Mouse (Mus musculus): ENCODE results near the gene Map3k1. TPM values are rescaled to one million over a fixed set of nuclear protein-coding genes. Genes with fewer than 3 reads are reported as not detected.

Gene Map3k1
- total RNA-seq (2014; fragmentation: Nextera tagmentation) (51.7 and 51.8 TPM in 2 replicates), total RNA-seq (2017) (74.5 and 99.2 TPM in 2 replicates), polyA plus RNA-seq (2012) (23.7 and 24.6 TPM in 2 replicates)

GRCm38 (mm10) chr13:111808637-111809465 lies at the start of gene Map3k1:
TSS of gene Map3k1 (minus strand) at chr13:111808993.
- DNase-seq (ENCODE audit: low spot score): peak; percentile 79

GRCm38 (mm10) chr13:111856786-111857455 lies 48.1 kb upstream of the Map3k1 start:
- no peak overlapping the region for H3K4me3 ChIP-seq (ENCODE audit: low read depth, low read length)
- no peak for DNase-seq (ENCODE audit: low spot score)
- TF ChIP-seq GATA1 (IDR thresholded peaks at IDR 0.05; ENCODE audit: borderline replicate concordance, low read length) (no peak), GATA2 (IDR thresholded peaks at IDR 0.05; ENCODE audit: borderline replicate concordance, low read depth, low read length) (no peak), CTCF (IDR thresholded peaks at IDR 0.05; ENCODE audit: low read depth, low read length) (no peak), POLR2AphosphoS5 (IDR thresholded peaks at IDR 0.05; ENCODE audit: insufficient replicate concordance, low read depth, low read length) (no peak), TAL1 (conservative IDR thresholded peaks at IDR 0.05; ENCODE audit: low read depth, low read length) (no peak)
- H3K9me3 ChIP-seq (replicated peaks): no peaks in the 10 kb centered on the region
- ATAC-seq (ENCODE audit: extremely low read depth, insufficient number of reproducible peaks, low FRiP score, poor library complexity, severe bottlenecking): no peak
- no peaks in the 10 kb centered on the region for H3K4me1 ChIP-seq (ENCODE audit: insufficient read depth, low read depth, low read length)
- no peaks in the 10 kb centered on the region for H3K36me3 ChIP-seq (replicated peaks)
- H3K27me3 ChIP-seq (ENCODE audit: insufficient read depth, low read length): peaks cover 10% of the 10 kb centered on the region

More at GRCm38 (mm10) chr13:111808637-111809465, at the start of gene Map3k1:
- TF ChIP-seq TAL1 (conservative IDR thresholded peaks at IDR 0.05; ENCODE audit: low read depth, low read length): no peak
- TF ChIP-seq CTCF (IDR thresholded peaks at IDR 0.05; ENCODE audit: low read depth, low read length): no peak
- no peak for TF ChIP-seq POLR2AphosphoS5 (IDR thresholded peaks at IDR 0.05; ENCODE audit: insufficient replicate concordance, low read depth, low read length)
- no peak for TF ChIP-seq GATA1 (IDR thresholded peaks at IDR 0.05; ENCODE audit: borderline replicate concordance, low read length)
- TF ChIP-seq GATA2 (IDR thresholded peaks at IDR 0.05; ENCODE audit: borderline replicate concordance, low read depth, low read length): no peak
- Histone ChIP-seq H3K9me3 (replicated peaks) (no peaks in the 10 kb centered on the region), H3K4me3 (ENCODE audit: low read depth, low read length) (peak within 1 kb of the TSS; percentile 89), H3K4me1 (ENCODE audit: insufficient read depth, low read depth, low read length) (peaks cover 36% of the 10 kb centered on the region), H3K27me3 (ENCODE audit: insufficient read depth, low read length) (peaks cover 14% of the 10 kb centered on the region; the same call in 1 of the 2 replicates), H3K36me3 (replicated peaks) (peaks cover 4% of the 10 kb centered on the region)
- no peak for ATAC-seq (ENCODE audit: extremely low read depth, insufficient number of reproducible peaks, low FRiP score, poor library complexity, severe bottlenecking)

- ATAC-seq (ENCODE audit: extremely low read depth, insufficient number of reproducible peaks, low FRiP score, poor library complexity, severe bottlenecking) (no peak), DNase-seq (ENCODE audit: low spot score) (no peak)
- no peaks in the 10 kb centered on the region for H3K4me1 ChIP-seq (ENCODE audit: insufficient read depth, low read depth, low read length)
- no peaks in the 10 kb centered on the region for H3K36me3 ChIP-seq (replicated peaks)
- no peak overlapping the region for H3K4me3 ChIP-seq (ENCODE audit: low read depth, low read length)
- no peaks in the 10 kb centered on the region for H3K9me3 ChIP-seq (replicated peaks)
- H3K27me3 ChIP-seq (ENCODE audit: insufficient read depth, low read length): peaks cover 8% of the 10 kb centered on the region; the same call in 1 of the 2 replicates
- TF ChIP-seq TAL1 (conservative IDR thresholded peaks at IDR 0.05; ENCODE audit: low read depth, low read length) (no peak), GATA1 (IDR thresholded peaks at IDR 0.05; ENCODE audit: borderline replicate concordance, low read length) (no peak), GATA2 (IDR thresholded peaks at IDR 0.05; ENCODE audit: borderline replicate concordance, low read depth, low read length) (no peak), CTCF (IDR thresholded peaks at IDR 0.05; ENCODE audit: low read depth, low read length) (no peak), POLR2AphosphoS5 (IDR thresholded peaks at IDR 0.05; ENCODE audit: insufficient replicate concordance, low read depth, low read length) (no peak)
Observed at GRCm38 (mm10) chr13:111856232-111856631, 47.4 kb upstream of the Map3k1 start.

- no peak for TF ChIP-seq POLR2AphosphoS5 (IDR thresholded peaks at IDR 0.05; ENCODE audit: insufficient replicate concordance, low read depth, low read length)
- no peak for TF ChIP-seq GATA2 (IDR thresholded peaks at IDR 0.05; ENCODE audit: borderline replicate concordance, low read depth, low read length)
- no peak for TF ChIP-seq GATA1 (IDR thresholded peaks at IDR 0.05; ENCODE audit: borderline replicate concordance, low read length)
- TF ChIP-seq CTCF (IDR thresholded peaks at IDR 0.05; ENCODE audit: low read depth, low read length): no peak
- no peak for TF ChIP-seq TAL1 (conservative IDR thresholded peaks at IDR 0.05; ENCODE audit: low read depth, low read length)
Observed at GRCm38 (mm10) chr13:111852451-111853224, 43.8 kb upstream of the Map3k1 start.

GRCm38 (mm10) chr13:111850046-111850837 lies 41.4 kb upstream of the Map3k1 start:
- no peak overlapping the region for H3K4me3 ChIP-seq (ENCODE audit: low read depth, low read length)
- DNase-seq (ENCODE audit: low spot score) (no peak), ATAC-seq (ENCODE audit: extremely low read depth, insufficient number of reproducible peaks, low FRiP score, poor library complexity, severe bottlenecking) (no peak)
- H3K9me3 ChIP-seq (replicated peaks): no peaks in the 10 kb centered on the region
- H3K36me3 ChIP-seq (replicated peaks): no peaks in the 10 kb centered on the region
- H3K27me3 ChIP-seq (ENCODE audit: insufficient read depth, low read length): peaks cover 16% of the 10 kb centered on the region
- TF ChIP-seq POLR2AphosphoS5 (IDR thresholded peaks at IDR 0.05; ENCODE audit: insufficient replicate concordance, low read depth, low read length): no peak
- peaks cover 2% of the 10 kb centered on the region for H3K4me1 ChIP-seq (ENCODE audit: insufficient read depth, low read depth, low read length)

More at GRCm38 (mm10) chr13:111852451-111853224, 43.8 kb upstream of the Map3k1 start:
- no peaks in the 10 kb centered on the region for H3K4me1 ChIP-seq (ENCODE audit: insufficient read depth, low read depth, low read length)
- DNase-seq (ENCODE audit: low spot score) (no peak), ATAC-seq (ENCODE audit: extremely low read depth, insufficient number of reproducible peaks, low FRiP score, poor library complexity, severe bottlenecking) (no peak)
- peaks cover 11% of the 10 kb centered on the region for H3K27me3 ChIP-seq (ENCODE audit: insufficient read depth, low read length)
- H3K36me3 ChIP-seq (replicated peaks): no peaks in the 10 kb centered on the region
- H3K4me3 ChIP-seq (ENCODE audit: low read depth, low read length): no peak overlapping the region
- no peaks in the 10 kb centered on the region for H3K9me3 ChIP-seq (replicated peaks)

Measured in G1E (cell line).